Mouse (Mus musculus) olfactory bulb, adult 2 months (tissue): ENCODE data around the gene Glis3. TPM values are rescaled to one million over a fixed set of nuclear protein-coding genes. Genes with fewer than 3 reads are reported as not detected.

Experiments
- H3K27ac ChIP-seq: fragments of 200-500 bp; 2 replicates; pipeline ENCODE4 v1.5.1; 2012; ENCODE audit warnings: low read depth, low read length; ENCODE audit not compliant: insufficient read depth
- H3K4me1 ChIP-seq: fragments of 200-500 bp; 2 replicates; pipeline ENCODE4 v1.6.1; 2012; ENCODE audit warnings: low read length; ENCODE audit not compliant: control insufficient read depth, insufficient read depth
- H3K4me3 ChIP-seq: fragments of 200-500 bp; 2 replicates; pipeline ENCODE4 v1.5.1; 2012; ENCODE audit warnings: mild to moderate bottlenecking, low read depth, low read length, moderate library complexity; ENCODE audit not compliant: insufficient read depth
- CTCF ChIP-seq: fragments of 200-500 bp; IDR thresholded peaks from 2 replicates; pipeline ENCODE4 v1.5.1; 2012; ENCODE audit warnings: low read depth, mild to moderate bottlenecking, low read length, moderate library complexity; ENCODE audit not compliant: insufficient read depth
- POLR2A ChIP-seq: fragments of 200-500 bp; IDR thresholded peaks from 2 replicates; pipeline ENCODE4 v1.6.1; 2012; ENCODE audit warnings: mild to moderate bottlenecking, low read depth, low read length, moderate library complexity; ENCODE audit not compliant: insufficient read depth
- WGBS: fragments of 180-500 bp; shearing (Covaris S2); methylation state at CpG from one replicate; pipeline ENCODE4 v1.1.7; 2018; 5-methylcytosine and 5-hydroxymethylcytosine counted together
- polyA plus RNA-seq: library from polyadenylated mRNA; stranded (reverse); fragments of >200 nt; gene quantifications from 2 replicates; pipeline ENCODE4 v1.2.4, GENCODE M21; 2012; ENCODE audit warnings: low replicate concordance; ENCODE audit not compliant: missing spikeins, insufficient read depth, insufficient read length

The Glis3 gene
- polyA plus RNA-seq, 1 experiment, result not detected

DNA sequence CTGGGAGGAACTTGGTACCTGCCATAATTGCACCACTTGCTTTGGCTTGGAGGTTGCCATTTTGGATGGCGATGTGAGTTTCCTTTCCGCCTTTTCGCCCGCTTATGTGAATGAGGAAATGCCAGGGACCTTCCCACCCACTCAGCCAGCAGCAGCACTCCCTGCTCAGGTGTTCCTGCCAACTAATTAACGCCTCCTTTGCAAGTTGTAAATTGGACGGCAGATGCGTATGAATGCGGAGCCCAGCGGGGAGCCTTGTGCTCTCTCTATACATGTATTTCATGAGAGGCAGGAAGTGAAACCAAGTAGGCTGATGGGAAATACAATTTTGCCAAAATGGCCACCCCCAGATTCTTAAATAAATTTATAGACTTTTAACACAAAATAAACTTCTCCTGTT, 444.8 kb downstream of the Glis3 start:
- H3K27ac ChIP-seq, result no peak overlapping the region
- no peaks in the 10 kb centered on the region for H3K4me1 ChIP-seq
- WGBS, result 73% methylated on average over 9 of the region's 9 CpGs
- no peak for TF ChIP-seq CTCF
- no peak for TF ChIP-seq POLR2A
- H3K4me3 ChIP-seq, result no peak overlapping the region

- no peak overlapping the region for H3K27ac ChIP-seq
- TF ChIP-seq CTCF (no peak), POLR2A (no peak)
- 96% methylated on average over 2 of the region's 2 CpGs for WGBS
- H3K4me3 ChIP-seq, result no peak overlapping the region
- H3K4me1 ChIP-seq, result no peaks in the 10 kb centered on the region
Observed at GRCm38 (mm10) chr19:28234676-28235075, 445.2 kb downstream of the Glis3 start.

GRCm38 (mm10) chr19:28231511-28231910, 448.4 kb downstream of the Glis3 start:
- no peak overlapping the region for H3K4me3 ChIP-seq
- TF ChIP-seq POLR2A, result no peak
- TF ChIP-seq CTCF, result no peak
- no peaks in the 10 kb centered on the region for H3K4me1 ChIP-seq
- H3K27ac ChIP-seq, result no peak overlapping the region
- WGBS, result 76% methylated on average over 3 of the region's 3 CpGs

DNA sequence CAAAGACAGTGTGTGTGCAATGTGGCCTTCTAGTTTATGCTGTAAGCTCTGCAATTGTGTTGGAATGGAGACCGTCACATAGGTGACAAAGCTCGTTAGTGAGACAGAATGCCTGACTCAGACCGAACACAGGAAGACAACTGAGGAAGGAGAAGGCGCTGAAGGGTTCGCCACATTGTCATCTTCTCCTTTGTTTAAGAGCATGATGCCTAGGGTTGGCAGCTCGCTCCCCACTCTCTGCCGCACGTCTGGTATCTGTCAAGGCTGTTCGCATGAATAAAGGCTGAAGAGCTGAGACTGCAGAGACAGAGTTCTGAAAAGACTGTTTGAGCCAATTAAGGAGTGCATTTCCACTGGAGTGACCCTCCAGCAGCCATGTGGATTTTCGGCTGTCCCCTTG, 452.4 kb downstream of the Glis3 start:
- TF ChIP-seq CTCF, result no peak
- TF ChIP-seq POLR2A, result no peak
- no peaks in the 10 kb centered on the region for H3K4me1 ChIP-seq
- no peak overlapping the region for H3K4me3 ChIP-seq
- 80% methylated on average over 10 of the region's 10 CpGs for WGBS
- no peak overlapping the region for H3K27ac ChIP-seq

DNA sequence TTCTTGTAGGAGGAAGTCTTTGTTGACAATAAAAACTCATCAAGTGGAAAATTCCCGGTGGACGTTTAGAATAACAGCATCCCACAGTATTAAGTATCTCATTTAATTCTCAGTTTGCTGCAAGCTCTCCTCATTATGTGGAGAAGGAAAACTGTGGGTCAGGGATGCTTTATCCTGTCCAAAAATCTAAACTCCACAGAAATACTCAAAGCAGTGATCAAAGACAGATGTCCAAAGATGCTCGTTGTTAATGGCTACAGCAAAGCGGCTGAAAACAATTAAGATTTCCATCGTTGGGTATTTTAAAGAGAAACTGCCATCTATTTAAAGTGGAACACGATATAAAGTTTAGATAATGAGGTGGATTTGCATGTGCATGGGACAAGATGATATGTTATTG, 454.2 kb downstream of the Glis3 start:
- H3K27ac ChIP-seq, result no peak overlapping the region
- H3K4me1 ChIP-seq, result no peaks in the 10 kb centered on the region
- 60% methylated on average over 6 of the region's 6 CpGs for WGBS
- TF ChIP-seq POLR2A (no peak), CTCF (no peak)
- no peak overlapping the region for H3K4me3 ChIP-seq

DNA sequence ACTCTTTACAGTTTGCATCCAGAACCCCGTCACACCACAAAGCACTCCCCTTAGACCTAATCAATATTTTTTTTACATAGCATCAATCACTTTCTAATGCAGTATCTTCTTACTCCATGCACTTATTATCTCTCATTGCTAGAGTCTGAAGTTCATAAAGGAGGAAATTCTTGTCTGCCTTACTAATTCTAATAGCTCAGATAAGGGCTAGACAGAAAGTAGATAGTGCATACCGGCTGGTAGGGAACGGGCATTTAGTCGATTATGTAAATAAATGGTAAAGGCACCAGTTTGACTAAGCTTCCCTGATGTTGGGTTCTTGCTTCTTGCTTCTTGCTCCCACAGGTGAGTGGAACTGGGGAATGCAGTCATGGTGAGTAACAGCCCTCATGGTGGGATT, 468.2 kb downstream of the Glis3 start:
- Histone ChIP-seq H3K27ac (no peak overlapping the region), H3K4me1 (peaks cover 3% of the 10 kb centered on the region; the same call in 1 of the 2 replicates), H3K4me3 (no peak overlapping the region)
- WGBS, result 93% methylated on average over 4 of the region's 4 CpGs
- no peak for TF ChIP-seq POLR2A
- TF ChIP-seq CTCF, result no peak

Other genes with a start within 250 kb of the Glis3 start
- gene Slc1a1, start 155.0 kb upstream of the Glis3 start, polyA plus RNA-seq, result not detected in 2 replicates